Mouse (Mus musculus) right cerebral cortex, postnatal 4 days (tissue): Measurements from ENCODE around the gene BC035947.

ENCODE experiments used
- DNase-seq: peaks from one replicate; pipeline ENCODE4 v3.0.0-alpha.2; 2022

Gene BC035947

DNA sequence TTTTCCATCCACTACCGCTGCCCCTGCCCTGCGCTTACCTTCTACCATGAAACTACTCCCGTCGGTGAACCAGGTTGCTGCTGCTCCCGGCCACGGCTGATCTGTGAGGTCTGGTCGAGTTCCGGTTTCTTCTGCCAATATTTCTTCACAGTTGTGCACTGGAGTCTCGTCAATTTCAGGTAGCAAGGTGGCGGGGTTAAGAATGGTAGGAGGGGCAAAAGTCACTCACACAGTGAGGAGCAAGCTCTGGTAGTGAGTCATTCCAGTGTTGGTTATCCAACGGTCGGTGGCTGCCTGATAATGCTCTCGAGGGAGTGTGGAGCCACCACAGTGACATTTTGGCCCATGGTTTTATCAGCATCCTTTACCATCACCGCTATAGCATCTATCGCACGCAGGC is 10.9 kb downstream of the BC035947 start:
- no peak for DNase-seq

DNA sequence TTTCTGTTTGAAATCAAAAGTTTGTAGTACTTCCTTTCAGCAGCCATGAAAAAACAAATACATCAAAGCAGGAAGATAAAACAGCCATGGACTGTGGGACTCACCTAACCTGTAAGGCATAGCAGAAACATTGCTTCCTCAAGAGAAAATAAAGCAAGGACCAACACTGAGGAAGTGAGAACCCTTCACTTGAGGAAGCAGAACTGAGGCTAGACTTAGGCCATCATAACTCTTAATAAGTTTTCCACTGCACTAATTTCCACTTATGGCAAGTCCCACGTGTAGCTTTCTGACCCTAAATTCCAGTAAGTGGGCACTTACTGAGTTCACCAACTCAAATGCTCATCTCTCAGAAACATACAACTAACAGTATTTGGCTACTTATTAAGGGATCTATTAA is 21.8 kb downstream of the BC035947 start:
- no peak for DNase-seq

DNA sequence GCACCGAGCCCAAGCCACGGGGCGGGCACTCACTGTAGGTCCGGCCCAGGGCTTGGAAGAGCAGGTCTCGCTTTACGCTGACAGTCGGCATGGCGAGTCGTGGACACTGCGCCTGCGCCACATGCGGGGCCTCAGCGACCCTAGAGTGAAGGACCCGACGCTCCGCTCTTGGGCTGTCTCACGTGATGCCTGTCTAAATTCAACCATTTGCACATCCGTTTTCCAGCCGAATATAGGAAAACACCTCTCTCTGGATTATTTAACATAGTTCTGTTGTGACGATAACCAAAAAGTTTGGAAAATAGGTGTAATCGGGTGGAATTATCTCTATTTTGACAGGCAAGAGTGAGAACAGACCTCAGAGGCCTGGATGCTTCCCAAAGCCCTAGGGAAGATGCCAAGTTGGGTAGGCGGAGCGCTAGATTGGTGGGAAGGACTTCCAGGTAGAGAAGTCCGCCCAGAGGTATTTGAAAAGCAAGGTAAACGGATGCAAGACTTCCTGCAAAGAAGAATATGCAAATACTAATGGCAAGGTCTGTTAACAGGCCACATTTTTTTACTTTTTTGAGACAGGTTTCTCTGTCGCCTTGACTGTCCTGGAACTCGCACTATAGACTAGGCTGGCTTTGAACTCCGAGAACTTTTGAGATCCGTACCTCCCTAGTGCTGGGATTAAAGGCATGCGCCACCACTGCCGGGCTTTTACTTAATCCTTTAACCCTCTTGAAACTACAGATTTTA is 23.0 kb downstream of the BC035947 start, which contains the start of gene Farsb:
Farsb (minus strand) TSS at position 146 of the 741 bp plus-strand sequence.
- DNase-seq, result peak; percentile 94

DNA sequence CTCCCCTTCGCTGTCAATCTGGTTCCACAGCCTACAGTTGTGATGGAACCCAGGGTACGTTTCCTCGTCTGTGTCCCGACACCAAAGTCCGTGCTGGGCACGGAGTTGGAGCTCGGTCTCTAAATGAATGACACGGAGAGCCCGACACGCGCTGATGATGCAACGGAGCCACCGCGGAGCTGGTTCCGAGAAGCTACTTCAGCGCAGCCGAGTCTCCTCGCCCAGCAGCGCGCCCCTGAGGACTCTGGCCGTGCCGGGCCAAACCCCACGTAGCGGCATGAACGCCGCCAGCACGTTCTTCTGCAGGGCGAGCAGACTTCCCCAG is 23.6 kb downstream of the BC035947 start:
- no peak for DNase-seq

DNA sequence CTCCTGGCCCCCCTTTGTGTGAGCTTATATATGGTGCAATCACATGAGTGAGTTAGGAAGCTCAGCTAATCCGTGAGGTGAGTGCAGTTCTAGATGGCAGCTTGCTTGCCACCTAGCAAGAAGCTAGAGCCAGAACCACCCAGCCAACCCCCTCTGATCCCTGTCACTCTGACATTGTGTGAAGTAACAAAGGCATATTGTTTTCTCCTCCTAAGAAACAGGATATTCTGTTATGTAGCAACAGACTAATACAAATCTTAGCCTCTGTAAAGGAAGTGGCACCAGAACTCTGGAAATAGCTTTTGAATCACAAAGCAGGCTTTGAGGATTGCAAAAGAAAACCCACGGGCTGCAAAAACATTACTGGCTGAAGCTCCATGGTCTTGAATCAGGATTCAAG is 27.6 kb downstream of the BC035947 start:
- DNase-seq, result no peak

DNA sequence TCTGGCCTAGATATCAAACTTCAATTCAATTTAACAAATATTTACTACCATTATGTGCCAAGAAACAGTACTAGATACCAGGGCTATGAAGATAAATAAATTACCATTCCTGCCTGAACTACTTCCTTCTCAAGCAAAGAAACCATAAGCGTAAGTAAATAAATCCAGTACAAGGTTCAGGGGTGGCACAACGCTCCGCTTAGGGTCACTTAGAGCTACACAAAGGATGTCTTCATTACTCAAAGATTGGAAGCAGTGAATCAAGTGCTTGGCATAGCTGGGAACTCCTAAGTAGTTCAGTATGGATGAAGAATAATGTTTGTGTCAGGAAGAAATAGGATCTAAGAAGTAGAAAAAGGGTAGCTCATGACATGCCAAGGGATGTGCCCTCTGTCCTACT is 28.5 kb downstream of the BC035947 start:
- DNase-seq, result no peak

DNA sequence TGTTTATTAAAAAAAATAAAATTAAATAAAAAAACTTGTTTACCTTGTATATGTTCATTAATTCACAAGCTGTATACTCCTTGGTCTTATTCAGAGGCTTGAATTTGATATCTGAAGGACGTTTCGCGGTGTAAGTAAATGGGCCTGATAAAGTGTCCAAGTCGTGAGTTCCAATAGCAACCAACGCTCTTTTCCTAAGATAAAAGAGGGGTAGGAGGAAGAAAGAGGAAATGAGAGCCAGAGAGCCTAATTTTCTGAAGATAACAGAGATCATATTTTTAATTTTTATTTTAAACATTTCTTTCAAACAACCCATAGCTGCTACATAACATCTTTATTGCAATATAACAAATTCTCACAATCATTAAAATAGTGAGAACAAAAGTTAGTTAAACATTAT is 39.5 kb downstream of the BC035947 start:
- no peak for DNase-seq

DNA sequence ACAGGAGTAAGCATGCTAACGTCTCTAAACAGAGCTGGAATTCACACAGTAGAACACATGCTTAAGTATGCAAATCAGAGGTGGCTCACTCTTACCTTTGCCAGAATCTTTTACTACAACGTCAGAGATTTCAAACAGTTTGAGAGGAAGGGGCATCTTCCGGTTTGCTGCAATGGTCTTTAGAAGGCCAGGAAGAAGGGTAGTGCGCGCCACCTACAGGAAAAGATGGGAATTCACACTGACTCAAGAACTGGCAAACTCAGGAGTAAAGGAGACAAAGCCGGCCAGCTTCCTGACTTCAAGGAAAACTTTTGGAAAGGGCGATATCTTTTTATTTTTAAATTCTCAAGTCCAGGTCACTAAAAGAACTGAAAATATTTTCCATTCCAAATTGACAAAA is 57.3 kb downstream of the BC035947 start:
- DNase-seq, result peak; percentile 46

DNA sequence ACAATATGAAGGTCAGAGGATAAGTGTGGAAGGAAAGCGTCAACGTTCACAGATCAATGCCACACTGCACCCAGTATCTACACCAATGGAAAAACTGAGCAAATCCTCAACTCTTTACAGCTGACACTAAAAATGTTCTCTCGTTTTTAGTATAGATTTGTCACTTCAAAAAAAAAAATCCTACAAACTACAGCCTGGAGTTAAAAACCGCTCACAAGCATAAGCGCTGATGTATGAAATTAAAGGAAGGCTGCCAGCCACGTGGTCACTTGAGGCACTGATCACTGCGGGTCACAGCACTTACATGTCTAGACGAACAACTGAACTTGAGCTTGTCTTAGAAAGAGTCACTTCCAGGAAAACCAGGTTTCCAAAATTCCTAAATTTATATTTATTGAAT is 58.1 kb downstream of the BC035947 start:
- no peak for DNase-seq

DNA sequence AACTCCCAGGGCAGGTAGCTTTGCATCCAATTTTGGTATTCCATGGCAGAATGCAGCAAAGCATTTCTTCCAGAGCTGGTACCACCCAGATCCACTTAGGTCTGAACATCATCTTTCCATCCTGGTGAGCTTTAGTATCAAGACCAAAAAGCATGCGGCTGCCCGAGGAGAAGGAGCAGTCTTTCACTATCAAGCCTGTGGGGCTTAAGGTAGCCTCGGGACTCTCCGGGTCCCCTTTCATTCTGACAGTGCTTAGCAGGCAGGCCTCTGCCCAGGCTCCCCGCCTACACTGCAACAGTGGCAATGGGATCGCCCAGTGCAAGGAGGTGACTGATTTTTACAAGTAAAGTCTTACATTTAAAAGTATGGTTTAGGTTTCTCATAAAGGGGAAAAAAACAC is 59.4 kb downstream of the BC035947 start:
- DNase-seq, result no peak

DNA sequence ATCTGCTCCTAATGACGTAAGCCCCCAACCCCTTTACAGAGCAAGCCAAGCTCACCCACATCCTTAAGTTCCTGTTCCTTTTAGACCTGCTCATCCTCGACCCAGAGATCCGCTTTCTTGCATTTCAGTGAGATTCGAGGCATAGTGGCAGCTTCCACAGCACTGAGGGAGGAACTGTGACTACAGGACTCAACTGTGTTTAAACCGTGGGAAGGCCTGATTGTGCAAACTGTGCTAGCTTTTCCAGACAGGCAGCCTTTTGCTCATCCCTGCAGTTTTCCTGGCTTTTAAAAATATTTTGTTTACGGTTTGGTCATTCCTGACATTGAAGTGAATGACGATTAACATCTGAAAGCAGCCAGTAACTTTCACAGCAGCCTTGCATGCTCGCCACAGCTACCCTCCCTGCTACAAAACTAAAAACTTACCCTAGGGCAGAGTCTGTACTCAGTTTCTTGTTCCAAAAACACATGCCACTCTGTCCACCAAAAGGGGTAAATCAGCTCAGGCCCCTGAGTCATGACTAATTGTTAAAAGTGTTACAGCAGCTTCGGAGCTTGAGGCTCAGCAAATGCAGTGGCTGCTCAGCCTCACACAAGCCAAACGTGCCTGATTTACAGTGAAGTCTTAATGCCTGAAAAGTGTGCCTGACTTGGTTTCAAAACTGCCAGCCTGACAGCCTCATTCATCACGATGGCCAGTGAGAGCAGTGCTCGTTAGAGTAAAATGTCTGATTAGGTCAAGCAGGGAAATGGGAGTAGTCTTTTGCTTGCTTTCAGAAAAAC is 60.7 kb downstream of the BC035947 start:
- no peak for DNase-seq

DNA sequence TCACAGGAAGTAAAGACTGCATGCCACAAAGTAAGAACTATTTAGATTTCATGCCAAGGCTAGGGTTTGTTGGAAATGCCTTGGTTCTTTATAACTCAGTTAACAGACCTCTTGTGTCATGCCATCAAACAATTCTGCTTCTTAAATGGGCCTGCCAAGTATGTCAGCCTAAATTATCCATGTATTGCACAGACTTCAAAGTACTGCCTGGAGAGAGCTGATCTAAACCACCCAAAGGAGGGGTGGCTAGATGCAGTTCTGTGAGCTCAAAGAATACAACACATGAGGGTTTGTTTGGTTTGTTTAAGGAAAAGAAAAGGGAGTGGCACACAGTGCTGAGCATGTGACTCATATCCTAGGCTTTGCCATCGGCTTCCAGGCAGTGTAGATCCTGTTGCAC is 63.9 kb downstream of the BC035947 start:
- no peak for DNase-seq
